Mouse (Mus musculus) liver, adult 2 months (tissue): ENCODE data around the gene Fam69a.

Source experiments
- CTCF ChIP-seq: fragments of 200-500 bp; IDR thresholded peaks from 2 replicates; pipeline ENCODE4 v1.5.1; 2011; ENCODE audit warnings: low read depth, low read length, control low read depth
- POLR2A ChIP-seq: fragments of 200-500 bp; IDR thresholded peaks from 2 replicates; pipeline ENCODE4 v1.6.1; 2011; ENCODE audit warnings: low read length, control low read depth; ENCODE audit not compliant: insufficient read depth; ENCODE audit errors: extremely low read depth

- TF ChIP-seq POLR2A: no peak
- TF ChIP-seq CTCF: no peak
Measured at GRCm38 (mm10) chr5:107966156-107966555, 20.7 kb downstream of the Fam69a start.
